Mouse (Mus musculus): ENCODE data around the gene Sppl3. TPM values are rescaled to one million over a fixed set of nuclear protein-coding genes. Genes with fewer than 3 reads are reported as not detected.

Sppl3 gene
- total and polyA plus RNA-seq, 2 experiments from 2014 or later, result 37.1 to 153 TPM

DNA sequence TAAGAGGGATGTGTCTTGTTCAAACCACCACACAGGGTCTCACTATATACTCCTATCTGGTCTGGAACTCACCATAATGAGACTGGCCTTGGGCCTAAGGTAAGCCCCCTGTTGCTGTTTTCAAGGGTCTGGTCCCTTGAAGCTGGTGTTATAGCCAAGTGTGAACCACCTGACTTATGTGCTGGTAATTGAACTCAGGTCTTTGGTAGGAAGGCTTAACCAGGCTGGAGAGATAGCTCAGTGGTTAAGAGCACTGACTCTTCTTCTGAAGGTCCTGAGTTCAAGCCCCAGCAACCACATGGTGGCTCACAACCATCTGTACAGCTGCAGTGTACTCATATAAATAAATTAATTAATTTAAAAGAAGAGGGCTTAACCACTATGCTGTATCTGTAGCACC, 34.0 kb upstream of the Sppl3 start:
- no peak overlapping the region for H3K4me3 ChIP-seq (ENCODE audit: low read depth, low read length)
- no peak overlapping the region for H3K27ac ChIP-seq (ENCODE audit: low read depth, low read length)
- peaks cover 7% of the 10 kb centered on the region; the same call in 1 of the 2 replicates for H3K4me1 ChIP-seq (ENCODE audit: insufficient read depth, low read length)
- no peaks in the 10 kb centered on the region for H3K9me3 ChIP-seq (ENCODE audit: low read length)
- ATAC-seq (ENCODE audit: low FRiP score) (no peak), DNase-seq (ENCODE audit: low spot score) (no peak)
- no peaks in the 10 kb centered on the region for H3K36me3 ChIP-seq (ENCODE audit: insufficient read depth, low read length)
- TF ChIP-seq CTCF (IDR thresholded peaks at IDR 0.05), result no peak
- no peak overlapping the region for H3K9ac ChIP-seq (replicated peaks; ENCODE audit: low read length, poor library complexity, severe bottlenecking)
- H3K27me3 ChIP-seq (ENCODE audit: insufficient read depth, low read length), result no peaks in the 10 kb centered on the region
- no peak overlapping the region for H3K4me2 ChIP-seq (ENCODE audit: low read depth, low read length, poor library complexity, severe bottlenecking)

DNA sequence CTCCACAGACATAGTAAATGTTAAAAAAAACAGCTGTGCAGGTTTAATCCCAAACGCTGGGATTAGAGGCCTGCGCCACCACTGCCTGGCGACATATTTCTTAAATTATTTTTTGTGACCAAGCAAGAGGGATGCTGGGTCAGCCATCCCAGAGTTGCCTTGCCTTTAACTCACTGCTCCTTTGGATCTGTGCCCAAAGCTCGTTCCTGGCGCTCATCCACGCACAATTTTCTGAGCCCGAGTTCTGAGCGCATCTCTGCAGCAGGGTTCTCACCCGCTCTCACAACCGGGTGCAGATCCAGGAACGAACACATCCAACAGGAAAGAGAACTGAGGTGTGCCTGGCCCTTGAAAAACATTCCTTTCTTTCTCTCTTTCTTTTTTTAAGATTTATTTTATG, 32.5 kb upstream of the Sppl3 start:
- Histone ChIP-seq H3K27me3 (ENCODE audit: insufficient read depth, low read length) (no peaks in the 10 kb centered on the region), H3K4me2 (ENCODE audit: low read depth, low read length, poor library complexity, severe bottlenecking) (no peak overlapping the region), H3K36me3 (ENCODE audit: insufficient read depth, low read length) (no peaks in the 10 kb centered on the region), H3K9ac (replicated peaks; ENCODE audit: low read length, poor library complexity, severe bottlenecking) (no peak overlapping the region), H3K9me3 (ENCODE audit: low read length) (no peaks in the 10 kb centered on the region), H3K4me1 (ENCODE audit: insufficient read depth, low read length) (peaks cover 7% of the 10 kb centered on the region; the same call in 1 of the 2 replicates), H3K4me3 (ENCODE audit: low read depth, low read length) (no peak overlapping the region), H3K27ac (ENCODE audit: low read depth, low read length) (no peak overlapping the region)
- TF ChIP-seq CTCF (IDR thresholded peaks at IDR 0.05), result no peak
- 70% methylated on average over 11 of the region's 11 CpGs for WGBS
- no peak for DNase-seq (ENCODE audit: low spot score)
- ATAC-seq (ENCODE audit: low FRiP score), result no peak

DNA sequence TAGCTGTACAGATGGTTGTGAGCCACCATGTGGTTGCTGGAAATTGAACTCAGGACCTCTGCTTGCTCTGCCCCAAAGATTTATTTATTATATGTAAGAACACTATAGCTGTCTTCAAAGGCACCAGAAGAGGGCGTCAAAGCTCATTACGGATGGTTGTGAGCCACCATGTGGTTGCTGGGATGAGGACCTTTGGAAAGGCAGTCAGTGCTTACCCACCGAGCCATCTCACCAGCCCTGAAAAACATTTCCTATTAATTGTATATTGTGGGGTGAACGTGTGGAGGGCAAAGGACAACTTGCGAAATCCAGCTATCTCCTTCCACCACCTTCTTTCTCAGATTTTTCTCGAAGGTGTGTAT, 32.1 kb upstream of the Sppl3 start:
- Histone ChIP-seq H3K4me3 (ENCODE audit: low read depth, low read length) (peak overlapping the region; percentile 38; the same call in 1 of the 2 replicates), H3K27ac (ENCODE audit: low read depth, low read length) (no peak overlapping the region), H3K4me2 (ENCODE audit: low read depth, low read length, poor library complexity, severe bottlenecking) (peak overlapping the region; percentile 74), H3K4me1 (ENCODE audit: insufficient read depth, low read length) (peaks cover 7% of the 10 kb centered on the region; the same call in 1 of the 2 replicates), H3K36me3 (ENCODE audit: insufficient read depth, low read length) (no peaks in the 10 kb centered on the region), H3K27me3 (ENCODE audit: insufficient read depth, low read length) (no peaks in the 10 kb centered on the region), H3K9ac (replicated peaks; ENCODE audit: low read length, poor library complexity, severe bottlenecking) (no peak overlapping the region), H3K9me3 (ENCODE audit: low read length) (no peaks in the 10 kb centered on the region)
- ATAC-seq (ENCODE audit: low FRiP score) (no peak), DNase-seq (ENCODE audit: low spot score) (peak; percentile 74)
- WGBS, result 4% methylated on average over 6 of the region's 6 CpGs
- TF ChIP-seq CTCF (IDR thresholded peaks at IDR 0.05), result no peak

DNA sequence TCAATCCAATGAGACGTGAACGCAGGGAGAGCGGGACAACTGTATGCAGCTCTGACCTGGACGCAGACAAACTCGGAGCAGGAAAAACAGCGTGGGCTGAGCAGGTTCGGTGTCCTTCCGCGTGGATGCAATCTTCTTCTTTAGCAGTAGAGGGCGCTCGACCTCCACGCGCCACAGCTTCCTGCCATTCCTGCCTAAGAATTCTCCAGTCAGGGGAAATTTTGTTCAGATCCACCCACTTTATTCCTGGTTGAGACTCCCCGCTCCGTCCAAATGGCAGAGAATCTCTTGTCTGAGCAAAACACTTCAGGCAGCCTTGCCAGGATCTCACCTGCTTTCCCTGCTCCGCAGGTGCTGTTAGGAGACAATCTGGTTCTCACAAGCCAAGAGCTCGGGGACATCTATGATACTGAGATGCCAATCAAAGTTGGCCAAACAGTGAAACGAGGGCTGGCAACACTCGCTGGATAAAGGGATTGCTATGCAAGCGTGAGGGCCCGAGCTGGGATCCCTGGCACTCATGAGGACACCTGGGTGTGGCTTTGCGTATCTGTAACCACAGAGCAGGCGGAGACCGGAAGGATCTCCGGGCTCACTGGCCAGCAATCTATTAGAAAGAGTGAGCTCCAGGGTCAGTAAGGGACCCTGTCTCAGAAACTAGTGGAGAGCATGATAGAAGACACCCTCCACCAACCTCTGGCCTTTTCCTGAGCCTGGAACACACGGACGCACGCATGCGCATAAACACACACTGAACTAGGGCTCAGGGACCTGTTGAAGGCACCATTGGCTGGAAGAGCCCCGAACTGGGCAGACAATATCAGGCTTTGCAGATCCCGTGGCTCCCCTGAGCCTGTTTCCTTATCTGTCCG, 31.5 kb upstream of the Sppl3 start:
- ATAC-seq (ENCODE audit: low FRiP score) (peak; percentile 44), DNase-seq (ENCODE audit: low spot score) (peak; percentile 81)
- H3K9me3 ChIP-seq (ENCODE audit: low read length), result no peaks in the 10 kb centered on the region
- peaks cover 7% of the 10 kb centered on the region; the same call in 1 of the 2 replicates for H3K4me1 ChIP-seq (ENCODE audit: insufficient read depth, low read length)
- 3% methylated on average over 32 of the region's 32 CpGs for WGBS
- TF ChIP-seq CTCF (IDR thresholded peaks at IDR 0.05), result peak; percentile 94
- no peaks in the 10 kb centered on the region for H3K27me3 ChIP-seq (ENCODE audit: insufficient read depth, low read length)
- peak overlapping the region; percentile 38 for H3K4me3 ChIP-seq (ENCODE audit: low read depth, low read length)
- H3K27ac ChIP-seq (ENCODE audit: low read depth, low read length), result no peak overlapping the region
- peak overlapping the region; percentile 74 for H3K4me2 ChIP-seq (ENCODE audit: low read depth, low read length, poor library complexity, severe bottlenecking)
- no peaks in the 10 kb centered on the region for H3K36me3 ChIP-seq (ENCODE audit: insufficient read depth, low read length)
- H3K9ac ChIP-seq (replicated peaks; ENCODE audit: low read length, poor library complexity, severe bottlenecking), result peak overlapping the region; percentile 34; the same call in 1 of the 2 replicates

GRCm38 (mm10) chr5:114980122-114980748, 30.7 kb upstream of the Sppl3 start:
- H3K9me3 ChIP-seq (ENCODE audit: low read length), result no peaks in the 10 kb centered on the region
- H3K4me1 ChIP-seq (ENCODE audit: insufficient read depth, low read length), result peaks cover 7% of the 10 kb centered on the region; the same call in 1 of the 2 replicates
- H3K9ac ChIP-seq (replicated peaks; ENCODE audit: low read length, poor library complexity, severe bottlenecking), result 0 out of 2 replicates have a peak overlapping the region, but pooled peaks have one; percentile 34
- H3K4me2 ChIP-seq (ENCODE audit: low read depth, low read length, poor library complexity, severe bottlenecking), result peak overlapping the region; percentile 74
- no peak for TF ChIP-seq CTCF (IDR thresholded peaks at IDR 0.05)
- no peaks in the 10 kb centered on the region for H3K36me3 ChIP-seq (ENCODE audit: insufficient read depth, low read length)
- H3K27me3 ChIP-seq (ENCODE audit: insufficient read depth, low read length), result no peaks in the 10 kb centered on the region
- H3K4me3 ChIP-seq (ENCODE audit: low read depth, low read length), result peak overlapping the region; percentile 38; the same call in 1 of the 2 replicates
- H3K27ac ChIP-seq (ENCODE audit: low read depth, low read length), result no peak overlapping the region
- DNase-seq (ENCODE audit: low spot score), result no peak
- WGBS, result 23% methylated on average over 16 of the region's 16 CpGs
- no peak for ATAC-seq (ENCODE audit: low FRiP score)

GRCm38 (mm10) chr5:114982001-114982400, 28.9 kb upstream of the Sppl3 start:
- Histone ChIP-seq H3K4me1 (ENCODE audit: insufficient read depth, low read length) (peaks cover 7% of the 10 kb centered on the region; the same call in 1 of the 2 replicates), H3K27ac (ENCODE audit: low read depth, low read length) (no peak overlapping the region), H3K4me3 (ENCODE audit: low read depth, low read length) (no peak overlapping the region), H3K36me3 (ENCODE audit: insufficient read depth, low read length) (no peaks in the 10 kb centered on the region), H3K27me3 (ENCODE audit: insufficient read depth, low read length) (no peaks in the 10 kb centered on the region), H3K9ac (replicated peaks; ENCODE audit: low read length, poor library complexity, severe bottlenecking) (no peak overlapping the region), H3K9me3 (ENCODE audit: low read length) (no peaks in the 10 kb centered on the region), H3K4me2 (ENCODE audit: low read depth, low read length, poor library complexity, severe bottlenecking) (no peak overlapping the region)
- WGBS, result 53% methylated on average over 15 of the region's 15 CpGs
- TF ChIP-seq CTCF (IDR thresholded peaks at IDR 0.05), result no peak
- ATAC-seq (ENCODE audit: low FRiP score) (no peak), DNase-seq (ENCODE audit: low spot score) (no peak)
